Mouse (Mus musculus) lung, embryonic 14.5 days (tissue): ENCODE measurements around the gene H2-Ob. TPM values are rescaled to one million over a fixed set of nuclear protein-coding genes. Genes with fewer than 3 reads are reported as not detected.
A peak's percentile ranks its signal among the peaks of the same experiment; 100 is the strongest.

Experiments
- ATAC-seq: fragments of 200-750 bp; cut with Nextera tagmentation; 2 replicates; pipeline ENCODE4 v1.8.0; 2017; ENCODE audit warnings: mild to moderate bottlenecking, moderate TSS enrichment, moderate library complexity; ENCODE audit not compliant: insufficient read depth
- DNase-seq: peaks from one replicate; pipeline ENCODE4 v3.0.0-alpha.2; 2015
- H3K27ac ChIP-seq: fragments of 300-500 bp; sonication (generic); 2 replicates; pipeline ENCODE4 v1.5.1; 2014; ENCODE audit warnings: low read depth, mild to moderate bottlenecking, moderate library complexity
- H3K27me3 ChIP-seq: fragments of 300-500 bp; sonication (generic); 2 replicates; pipeline ENCODE4 v1.6.1; 2014; ENCODE audit warnings: low read length, control low read depth; ENCODE audit not compliant: insufficient read depth
- H3K36me3 ChIP-seq: fragments of 300-500 bp; sonication (generic); 2 replicates; pipeline ENCODE4 v1.6.1; 2014; ENCODE audit warnings: control low read depth; ENCODE audit not compliant: insufficient read depth
- H3K4me1 ChIP-seq: fragments of 300-500 bp; sonication (generic); 2 replicates; pipeline ENCODE4 v1.6.1; 2014; ENCODE audit warnings: antibody characterized with exemption, control low read depth; ENCODE audit not compliant: insufficient read depth
- H3K4me2 ChIP-seq: fragments of 300-500 bp; sonication (generic); 2 replicates; pipeline ENCODE4 v1.6.1; 2014; ENCODE audit warnings: mild to moderate bottlenecking
- H3K4me3 ChIP-seq: fragments of 300-500 bp; sonication (generic); 2 replicates; pipeline ENCODE4 v1.5.1; 2014; ENCODE audit warnings: low read depth, low read length
- H3K9ac ChIP-seq: fragments of 300-500 bp; sonication (generic); 2 replicates; pipeline ENCODE4 v1.6.1; 2014
- H3K9me3 ChIP-seq: fragments of 300-500 bp; sonication (generic); 2 replicates; pipeline ENCODE4 v1.6.1; 2016; ENCODE audit warnings: low read depth, low read length, control low read depth
- CTCF ChIP-seq: IDR thresholded peaks from 2 replicates; pipeline ENCODE4 v1.5.1; 2016; ENCODE audit warnings: antibody characterized with exemption, low read depth
- WGBS: fragments of 180-500 bp; shearing (Covaris S2); extraction: QIAGEN DNeasy Blood & Tissue Kit; methylation state at CpG from one replicate; pipeline ENCODE4 v1.1.7; 2014; 5-methylcytosine and 5-hydroxymethylcytosine counted together
- polyA plus RNA-seq: library from polyadenylated mRNA; unstranded; fragments of >200 nt; fragmentation: Nextera tagmentation; extraction: Ambion mirVana; gene quantifications from 2 replicates; pipeline ENCODE4 v1.2.1, GENCODE M21; 2014

The H2-Ob gene
- polyA plus RNA-seq, 1 experiment from 2014 or later = not detected

DNA sequence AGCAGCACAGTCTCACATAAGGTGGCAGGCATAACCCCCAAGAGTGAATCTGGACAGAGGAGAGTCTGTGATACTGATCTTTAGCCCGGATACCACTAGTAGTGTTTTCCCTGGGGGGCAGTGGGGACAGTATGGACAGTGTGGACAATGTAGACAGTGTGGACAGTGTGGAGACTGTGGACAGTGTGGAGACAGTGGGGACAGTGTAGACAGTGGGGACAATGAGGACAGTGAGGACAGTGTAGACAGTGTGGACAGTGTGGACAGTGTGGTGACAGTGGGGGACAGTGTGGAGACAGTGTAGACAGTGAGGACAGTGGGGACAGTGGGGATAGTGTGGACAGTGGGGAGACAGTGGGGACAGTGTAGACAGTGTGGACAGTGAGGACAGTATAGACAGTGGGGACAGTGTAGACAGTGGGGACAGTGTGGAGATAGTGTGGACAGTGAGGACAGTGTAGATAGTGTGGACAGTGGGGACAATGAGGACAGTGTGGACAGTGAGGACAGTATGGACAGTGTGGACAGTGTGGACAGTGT lies 41.9 kb downstream of the H2-Ob start:
- Histone ChIP-seq H3K36me3 (no peaks in the 10 kb centered on the region), H3K4me1 (no peaks in the 10 kb centered on the region), H3K9me3 (no peaks in the 10 kb centered on the region), H3K4me3 (no peak overlapping the region), H3K4me2 (no peak overlapping the region), H3K27ac (no peak overlapping the region), H3K9ac (no peak overlapping the region), H3K27me3 (no peaks in the 10 kb centered on the region)
- ATAC-seq = no peak
- no peak for TF ChIP-seq CTCF
- no peak for DNase-seq
- 70% methylated on average over 1 of the region's 1 CpGs for WGBS

DNA sequence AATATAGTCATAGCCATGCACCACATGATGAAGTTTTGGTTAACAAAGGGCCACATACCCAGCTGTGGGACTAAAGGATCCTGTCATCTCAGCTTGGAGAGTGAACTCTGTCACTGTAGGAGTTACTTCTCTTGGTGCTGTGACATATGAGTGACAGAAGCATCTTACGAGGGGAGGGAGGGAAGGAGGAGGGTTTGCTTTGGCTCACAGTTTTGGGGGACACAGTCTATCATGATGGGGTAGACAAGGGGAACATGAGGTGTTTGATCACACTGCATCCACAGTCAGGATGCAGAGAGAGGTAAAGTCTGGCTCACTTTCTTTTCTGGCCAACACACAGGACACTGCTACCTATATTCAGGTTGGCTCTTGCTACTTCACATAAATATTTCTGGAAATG lies 43.1 kb downstream of the H2-Ob start:
- no peak overlapping the region for H3K9ac ChIP-seq
- 73% methylated on average over 1 of the region's 1 CpGs for WGBS
- no peaks in the 10 kb centered on the region for H3K9me3 ChIP-seq
- no peaks in the 10 kb centered on the region for H3K36me3 ChIP-seq
- TF ChIP-seq CTCF = no peak
- H3K4me3 ChIP-seq = no peak overlapping the region
- no peaks in the 10 kb centered on the region for H3K4me1 ChIP-seq
- no peak overlapping the region for H3K27ac ChIP-seq
- H3K4me2 ChIP-seq = no peak overlapping the region
- H3K27me3 ChIP-seq = no peaks in the 10 kb centered on the region
- ATAC-seq = no peak
- no peak for DNase-seq

DNA sequence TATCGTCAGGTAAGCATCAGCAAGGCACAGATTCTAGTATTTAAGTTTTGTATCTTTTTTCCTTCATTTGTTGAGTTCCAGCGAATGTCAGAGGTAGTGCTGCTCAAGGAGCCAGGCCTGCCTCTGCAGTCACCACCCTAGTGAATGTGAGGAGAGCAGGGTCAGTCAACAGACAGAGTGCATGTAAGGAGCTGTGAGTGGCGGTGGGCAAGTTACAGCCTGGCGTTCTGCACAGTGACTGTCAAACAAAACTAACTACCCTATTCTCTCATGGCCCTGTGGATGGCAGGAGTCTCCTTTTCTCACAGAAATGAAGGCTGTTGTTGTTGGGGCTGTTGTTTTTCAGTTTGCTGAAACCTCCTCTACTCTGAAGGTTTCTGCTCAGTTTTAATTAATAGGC lies 46.7 kb downstream of the H2-Ob start:
- no peak overlapping the region for H3K27ac ChIP-seq
- H3K4me1 ChIP-seq = no peaks in the 10 kb centered on the region
- no peaks in the 10 kb centered on the region for H3K36me3 ChIP-seq
- no peak overlapping the region for H3K9ac ChIP-seq
- WGBS = 59% methylated on average over 4 of the region's 4 CpGs
- no peak overlapping the region for H3K4me2 ChIP-seq
- DNase-seq (no peak), ATAC-seq (no peak)
- TF ChIP-seq CTCF = no peak
- no peaks in the 10 kb centered on the region for H3K27me3 ChIP-seq
- no peaks in the 10 kb centered on the region for H3K9me3 ChIP-seq
- H3K4me3 ChIP-seq = no peak overlapping the region

DNA sequence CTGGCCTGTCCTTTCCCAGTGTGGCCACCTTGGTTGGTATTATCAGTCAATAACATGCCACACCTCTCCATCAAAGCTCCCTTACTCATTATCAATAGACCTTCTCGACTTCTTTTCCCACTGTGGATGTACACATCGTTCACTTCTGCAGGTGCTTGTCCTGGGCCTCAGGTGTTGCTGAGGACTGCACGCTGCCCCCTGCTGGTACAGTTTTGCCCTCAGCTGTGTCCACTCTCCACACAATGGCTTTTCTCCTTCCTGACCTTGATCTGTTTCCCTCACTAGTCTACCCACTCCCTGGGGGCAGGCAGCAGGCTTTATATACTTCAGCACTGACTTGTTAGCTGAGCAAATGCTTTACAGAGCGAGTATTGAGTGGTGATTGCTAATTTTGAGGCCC lies 47.1 kb downstream of the H2-Ob start:
- H3K27ac ChIP-seq = no peak overlapping the region
- no peaks in the 10 kb centered on the region for H3K36me3 ChIP-seq
- H3K4me1 ChIP-seq = no peaks in the 10 kb centered on the region
- WGBS = 27% methylated on average over 4 of the region's 4 CpGs
- H3K4me3 ChIP-seq = no peak overlapping the region
- DNase-seq (peak; percentile 32), ATAC-seq (no peak)
- H3K9ac ChIP-seq = no peak overlapping the region
- no peaks in the 10 kb centered on the region for H3K9me3 ChIP-seq
- TF ChIP-seq CTCF = peak; percentile 58
- H3K27me3 ChIP-seq = no peaks in the 10 kb centered on the region
- no peak overlapping the region for H3K4me2 ChIP-seq

DNA sequence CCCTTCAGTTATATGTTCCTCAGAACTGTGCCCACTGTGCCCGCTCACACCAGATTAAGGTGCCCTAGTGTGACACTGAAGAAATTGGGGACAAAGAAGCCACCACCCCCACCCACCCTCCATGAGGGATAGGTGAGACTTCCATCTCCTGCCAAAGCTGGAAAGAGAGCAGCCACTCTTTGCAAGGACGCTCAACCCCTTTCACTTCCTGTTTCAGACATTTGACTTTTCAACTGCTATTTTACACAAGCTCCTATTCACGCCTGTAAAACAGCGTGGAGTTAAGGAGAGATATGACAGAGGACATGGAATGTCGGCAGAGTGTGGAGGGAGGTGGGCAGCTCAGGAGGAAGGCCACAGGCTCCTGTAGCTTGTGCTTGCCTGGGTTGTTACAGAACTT lies 47.8 kb downstream of the H2-Ob start:
- no peaks in the 10 kb centered on the region for H3K27me3 ChIP-seq
- 63% methylated on average over 5 of the region's 5 CpGs for WGBS
- H3K27ac ChIP-seq = no peak overlapping the region
- ATAC-seq = no peak
- H3K4me3 ChIP-seq = no peak overlapping the region
- no peak overlapping the region for H3K4me2 ChIP-seq
- no peak for TF ChIP-seq CTCF
- H3K36me3 ChIP-seq = no peaks in the 10 kb centered on the region
- no peak for DNase-seq
- H3K9ac ChIP-seq = no peak overlapping the region
- H3K4me1 ChIP-seq = no peaks in the 10 kb centered on the region
- H3K9me3 ChIP-seq = no peaks in the 10 kb centered on the region

DNA sequence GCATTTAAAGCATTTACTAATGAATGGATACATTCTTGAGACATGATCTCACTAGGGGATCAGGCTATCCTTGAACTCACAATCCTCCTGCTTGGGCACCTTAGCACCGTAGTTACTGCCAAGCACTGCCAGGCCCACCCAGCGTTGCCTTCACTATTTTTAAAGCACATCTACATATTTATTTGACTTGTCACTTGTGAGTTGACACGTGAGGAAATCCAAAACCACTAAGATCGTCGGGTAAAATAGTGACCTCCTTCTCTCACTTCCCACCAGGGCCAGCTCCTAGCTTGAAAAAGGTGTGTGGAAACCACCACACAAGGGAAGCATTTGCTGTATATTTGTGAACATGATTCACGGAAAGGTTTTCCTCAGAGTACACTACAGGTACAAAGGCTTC lies 48.3 kb downstream of the H2-Ob start:
- Histone ChIP-seq H3K4me1 (no peaks in the 10 kb centered on the region), H3K27ac (no peak overlapping the region), H3K4me3 (no peak overlapping the region), H3K9me3 (no peaks in the 10 kb centered on the region), H3K27me3 (no peaks in the 10 kb centered on the region), H3K36me3 (no peaks in the 10 kb centered on the region), H3K4me2 (no peak overlapping the region), H3K9ac (no peak overlapping the region)
- ATAC-seq (no peak), DNase-seq (no peak)
- 49% methylated on average over 6 of the region's 6 CpGs for WGBS
- no peak for TF ChIP-seq CTCF

DNA sequence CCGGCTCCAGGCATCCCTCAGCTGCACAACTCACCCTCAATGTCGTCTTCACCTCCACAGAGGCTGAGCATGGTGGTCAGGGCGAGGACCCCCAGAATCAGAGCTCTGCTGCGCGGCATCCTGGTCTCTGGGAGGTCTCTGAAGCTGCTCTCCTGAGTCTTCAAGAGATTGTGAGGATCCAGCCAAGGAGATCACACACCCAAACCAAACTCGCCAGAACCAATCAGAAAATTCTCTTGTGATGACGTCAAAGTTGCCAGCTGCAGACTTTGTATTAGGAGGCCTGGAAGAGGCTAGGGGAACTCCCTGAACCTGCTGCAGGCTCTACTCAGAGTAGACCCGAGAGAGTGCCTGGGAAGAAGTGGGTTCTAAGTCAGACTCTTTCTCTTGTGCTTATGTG lies 48.9 kb downstream of the H2-Ob start, which contains the start of gene H2-Aa:
H2-Aa (minus strand) TSS at position 176 of the 400 bp plus-strand sequence.
- no peak for TF ChIP-seq CTCF
- H3K4me3 ChIP-seq = no peak within 1 kb of the TSS
- H3K4me1 ChIP-seq = no peaks in the 10 kb centered on the region
- DNase-seq = peak; percentile 88
- H3K36me3 ChIP-seq = no peaks in the 10 kb centered on the region
- H3K27ac ChIP-seq = no peak within 1 kb of the TSS
- no peaks in the 10 kb centered on the region for H3K9me3 ChIP-seq
- no peak within 1 kb of the TSS for H3K4me2 ChIP-seq
- 12% methylated on average over 8 of the region's 8 CpGs for WGBS
- ATAC-seq = peak; percentile 65
- no peaks in the 10 kb centered on the region for H3K27me3 ChIP-seq
- no peak within 1 kb of the TSS for H3K9ac ChIP-seq

DNA sequence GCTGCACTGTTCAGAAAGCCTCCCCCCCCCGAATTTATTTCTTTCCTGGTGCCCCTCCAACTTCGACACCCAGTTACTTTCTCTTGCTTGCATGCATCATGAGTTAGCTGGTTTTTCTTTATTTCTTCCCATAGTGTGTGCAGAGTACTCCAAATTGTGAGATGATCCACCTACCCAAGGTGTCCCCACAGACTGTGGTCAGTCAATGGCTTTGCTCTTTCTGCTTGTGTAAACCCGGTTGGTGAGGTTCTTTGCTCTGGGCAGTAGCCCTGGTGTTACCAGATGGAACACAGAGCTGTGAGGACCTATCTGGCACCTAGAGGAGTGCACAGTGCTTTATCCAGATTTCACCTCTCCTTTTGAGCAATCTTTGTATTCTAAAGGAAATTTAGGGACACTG lies 49.4 kb downstream of the H2-Ob start:
- H3K4me1 ChIP-seq = no peaks in the 10 kb centered on the region
- H3K9me3 ChIP-seq = no peaks in the 10 kb centered on the region
- H3K4me3 ChIP-seq = no peak overlapping the region
- no peaks in the 10 kb centered on the region for H3K27me3 ChIP-seq
- 57% methylated on average over 3 of the region's 3 CpGs for WGBS
- no peak overlapping the region for H3K27ac ChIP-seq
- ATAC-seq (no peak), DNase-seq (no peak)
- no peak overlapping the region for H3K4me2 ChIP-seq
- H3K9ac ChIP-seq = no peak overlapping the region
- H3K36me3 ChIP-seq = no peaks in the 10 kb centered on the region
- no peak for TF ChIP-seq CTCF
